Comparison of ENCODE assay signal across 1 mouse cellular context in the genomic region with DNA sequence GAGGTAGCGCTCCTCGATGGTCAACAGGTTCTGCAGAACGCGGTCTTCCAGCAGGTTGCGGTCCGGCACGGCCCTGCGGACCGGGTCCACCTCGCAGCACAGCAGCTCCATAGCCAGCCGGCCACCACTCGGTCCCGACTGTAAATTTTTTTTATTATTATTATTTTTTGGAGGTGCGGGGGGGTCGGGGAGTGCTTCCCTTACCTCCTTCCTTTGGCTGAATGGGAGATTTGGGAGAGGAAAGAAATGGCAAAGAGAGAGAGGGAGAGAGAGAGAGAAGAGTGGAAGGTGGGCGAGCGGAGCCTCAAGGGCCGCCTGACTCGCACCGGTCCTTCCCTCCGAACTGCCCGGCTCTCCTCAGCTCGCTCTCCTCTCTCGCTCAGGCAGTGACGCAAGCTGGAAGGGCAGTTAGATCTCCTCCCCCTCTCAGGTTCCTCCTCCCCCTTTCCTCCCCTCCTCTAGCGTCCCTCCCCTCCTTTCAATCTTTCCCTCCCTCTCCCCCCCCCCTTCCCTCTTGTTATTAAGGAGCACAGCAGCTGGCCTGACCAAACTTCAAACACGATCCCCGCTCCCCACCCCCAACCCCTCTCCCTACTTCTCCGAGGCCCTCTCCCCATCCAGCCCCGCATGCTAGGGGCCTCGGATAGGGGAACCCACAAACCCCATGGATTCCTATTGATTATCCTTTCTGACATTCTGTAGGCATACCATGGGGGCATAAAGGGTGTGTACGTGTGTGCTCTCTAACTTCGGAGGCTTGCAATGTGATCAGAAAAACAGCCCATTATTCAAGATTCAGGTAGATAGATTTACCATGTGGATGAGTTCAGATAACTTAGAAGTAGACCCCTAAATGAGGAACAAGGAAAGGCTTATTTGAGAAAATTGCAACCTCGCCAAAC.
TF ChIP-seq lines count a peak whose summit lies in the region.

No protein-coding gene starts in this region.

TF ChIP-seq in MEL, 35 proteins besides CTCF, POLR2A, EP300 and RAD21 (continued from another document):
- TF ChIP-seq KAT2A (conservative IDR thresholded peaks at IDR 0.05; ENCODE audit: low read depth, low read length), result no peak; the same call in 1 of the 2 replicates
- no peak; the same call in 1 of the 2 replicates for TF ChIP-seq CHD1 (IDR thresholded peaks at IDR 0.05; ENCODE audit: low read depth, low read length)
- TF ChIP-seq ZMIZ1 (IDR thresholded peaks at IDR 0.05; ENCODE audit: low read depth, low read length), result peak; percentile 97
- TF ChIP-seq NELFE (IDR thresholded peaks at IDR 0.05; ENCODE audit: low read depth, low read length), result peak; percentile 95
- no peak for TF ChIP-seq GABPA (IDR thresholded peaks at IDR 0.05; ENCODE audit: low read depth, low read length)
- TF ChIP-seq MYC (IDR thresholded peaks at IDR 0.05; ENCODE audit: low read depth, low read length), result no peak
- no peak for TF ChIP-seq MAX (IDR thresholded peaks at IDR 0.05; ENCODE audit: low read length)
- TF ChIP-seq USF2 (IDR thresholded peaks at IDR 0.05; ENCODE audit: borderline replicate concordance in 1 of 2, insufficient read depth in 1 of 2, low read depth in 1 of 2, low read length in 2 of 2), result no peak
- TF ChIP-seq UBTF (IDR thresholded peaks at IDR 0.05; ENCODE audit: borderline replicate concordance, insufficient read depth, low read depth, low read length), result peak; percentile 31; the same call in 1 of the 2 replicates
- TF ChIP-seq ETS1 (IDR thresholded peaks at IDR 0.05; ENCODE audit: low read depth, low read length), result peak; percentile 68
- TF ChIP-seq NRF1 (IDR thresholded peaks at IDR 0.05; ENCODE audit: insufficient read depth, low read depth, low read length, poor library complexity, severe bottlenecking), result no peak
- no peak for TF ChIP-seq CHD2 (IDR thresholded peaks at IDR 0.05; ENCODE audit: low read length)
- no peak for TF ChIP-seq USF1 (IDR thresholded peaks at IDR 0.05; ENCODE audit: low read depth, low read length)
- TF ChIP-seq TCF12 (IDR thresholded peaks at IDR 0.05; ENCODE audit: low read depth, low read length), result peak; percentile 82
- TF ChIP-seq ZC3H11A (IDR thresholded peaks at IDR 0.05; ENCODE audit: low read depth, low read length), result no peak
- TF ChIP-seq MAFK (IDR thresholded peaks at IDR 0.05; ENCODE audit: borderline replicate concordance, low read depth, low read length), result no peak
- no peak for TF ChIP-seq TAL1 (IDR thresholded peaks at IDR 0.05; ENCODE audit: low read length)
- peak; percentile 71 for TF ChIP-seq SIN3A (IDR thresholded peaks at IDR 0.05; ENCODE audit: low read length)
